Mouse (Mus musculus) lung, postnatal 0 days (tissue): ENCODE results near the gene Smyd1. TPM values are rescaled to one million over a fixed set of nuclear protein-coding genes. Genes with fewer than 3 reads are reported as not detected.

ENCODE experiments used
- ATAC-seq: fragments of 200-750 bp; cut with Nextera tagmentation; 2 replicates; pipeline ENCODE4 v1.8.0; 2017; ENCODE audit warnings: moderate library complexity
- DNase-seq: peaks from one replicate; pipeline ENCODE4 v3.0.0-alpha.2; 2016; ENCODE audit warnings: low spot score
- H3K27ac ChIP-seq: fragments of 300-500 bp; sonication (generic); 2 replicates; pipeline ENCODE4 v1.5.1; 2014; ENCODE audit warnings: antibody characterized with exemption, mild to moderate bottlenecking, low read length, mixed read lengths
- H3K27me3 ChIP-seq: fragments of 300-500 bp; sonication (generic); replicated peaks from 2 replicates; pipeline ENCODE4 v1.6.1; 2014; ENCODE audit warnings: low read length, mixed read lengths; ENCODE audit not compliant: insufficient read depth
- H3K36me3 ChIP-seq: fragments of 300-500 bp; sonication (generic); 2 replicates; pipeline ENCODE4 v1.6.1; 2014; ENCODE audit warnings: low read length, mixed read lengths; ENCODE audit not compliant: insufficient read depth
- H3K4me1 ChIP-seq: fragments of 300-500 bp; sonication (generic); 2 replicates; pipeline ENCODE4 v1.6.1; 2014; ENCODE audit warnings: antibody characterized with exemption, low read depth, low read length, mixed read lengths; ENCODE audit not compliant: insufficient read depth
- H3K4me2 ChIP-seq: fragments of 300-500 bp; sonication (generic); replicated peaks from 2 replicates; pipeline ENCODE4 v1.6.1; 2014; ENCODE audit warnings: low read depth, mild to moderate bottlenecking, low read length, moderate library complexity, mixed read lengths
- H3K4me3 ChIP-seq: fragments of 300-500 bp; sonication (generic); 2 replicates; pipeline ENCODE4 v1.5.1; 2014; ENCODE audit warnings: low read depth, low read length
- H3K9ac ChIP-seq: fragments of 300-500 bp; sonication (generic); replicated peaks from 2 replicates; pipeline ENCODE4 v1.6.1; 2014; ENCODE audit warnings: low read depth, mild to moderate bottlenecking
- H3K9me3 ChIP-seq: fragments of 300-500 bp; sonication (generic); 2 replicates; pipeline ENCODE4 v1.6.1; 2016; ENCODE audit warnings: low read length, mixed read lengths
- CTCF ChIP-seq: IDR thresholded peaks from 2 replicates; pipeline ENCODE4 v1.5.1; 2016; ENCODE audit warnings: antibody characterized with exemption, mild to moderate bottlenecking
- EP300 ChIP-seq: IDR thresholded peaks from 2 replicates; pipeline ENCODE4 v1.6.1; 2016; ENCODE audit warnings: antibody characterized with exemption, mild to moderate bottlenecking, control low read depth
- WGBS: fragments of 180-500 bp; shearing (Covaris S2); extraction: QIAGEN DNeasy Blood & Tissue Kit; methylation state at CpG from one replicate; pipeline ENCODE4 v1.1.7; 2014; 5-methylcytosine and 5-hydroxymethylcytosine counted together
- polyA plus RNA-seq: library from polyadenylated mRNA; unstranded; fragments of >200 nt; fragmentation: Nextera tagmentation; extraction: Ambion mirVana; gene quantifications from 2 replicates; pipeline ENCODE4 v1.2.1, GENCODE M21; 2015

Smyd1 gene
- polyA plus RNA-seq, 1 experiment from 2014 or later = 0.80 TPM

DNA sequence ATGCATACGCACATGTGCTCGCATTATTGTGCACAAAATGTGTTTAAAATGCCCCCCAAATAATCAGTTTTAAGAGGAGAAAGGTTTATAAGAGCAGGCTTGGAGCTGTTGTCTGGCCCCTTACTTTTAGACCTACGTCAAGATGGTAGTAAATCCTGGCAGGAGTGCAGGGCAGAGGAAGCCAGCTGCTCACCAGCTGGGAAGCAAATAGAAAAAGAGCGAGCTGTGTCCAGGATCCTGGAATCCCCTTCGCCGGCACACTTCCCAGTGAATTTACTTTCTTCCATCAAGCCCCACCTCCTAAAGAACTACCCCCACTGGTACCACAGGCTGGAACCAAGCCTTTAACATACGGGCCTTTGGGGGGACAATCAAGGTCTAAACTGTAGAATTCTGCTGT is 81.2 kb downstream of the Smyd1 start:
- H3K27me3 ChIP-seq = no peaks in the 10 kb centered on the region
- H3K27ac ChIP-seq = no peak overlapping the region
- no peak for DNase-seq
- no peak for TF ChIP-seq CTCF
- no peak for TF ChIP-seq EP300
- 60% methylated on average over 7 of the region's 7 CpGs for WGBS
- H3K36me3 ChIP-seq = no peaks in the 10 kb centered on the region
- H3K4me3 ChIP-seq = no peak overlapping the region
- no peaks in the 10 kb centered on the region for H3K4me1 ChIP-seq
- no peak for ATAC-seq
- H3K9me3 ChIP-seq = no peaks in the 10 kb centered on the region
- H3K4me2 ChIP-seq = no peak overlapping the region
- H3K9ac ChIP-seq = no peak overlapping the region

- 88% methylated on average over 26 of the region's 26 CpGs for WGBS
Observed at GRCm38 (mm10) chr6:71239069-71239750, 82.8 kb downstream of the Smyd1 start.

DNA sequence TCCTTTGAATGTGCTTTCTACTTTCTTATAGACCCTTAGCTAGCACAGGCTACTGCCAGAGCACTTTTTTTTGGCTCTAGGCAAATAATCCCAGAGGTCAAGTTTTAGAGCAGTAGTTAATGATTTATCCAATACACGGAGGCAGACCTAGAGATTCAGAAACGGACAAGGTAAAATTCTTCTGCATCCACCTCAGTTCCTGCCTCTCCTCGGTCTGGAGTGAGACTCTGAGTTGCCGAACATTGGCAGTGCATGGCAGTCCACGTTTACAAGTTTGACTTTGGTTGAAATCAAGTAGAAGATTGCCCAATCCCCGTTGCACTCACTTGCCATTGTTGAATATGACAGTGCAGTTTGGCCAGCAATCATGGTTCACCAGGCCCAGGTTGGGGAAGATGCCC is 85.0 kb downstream of the Smyd1 start:
- Histone ChIP-seq H3K9me3 (no peaks in the 10 kb centered on the region), H3K36me3 (no peaks in the 10 kb centered on the region)
- ATAC-seq = no peak

More at GRCm38 (mm10) chr6:71239069-71239750, 82.8 kb downstream of the Smyd1 start:
- no peaks in the 10 kb centered on the region for H3K27me3 ChIP-seq
- H3K27ac ChIP-seq = no peak overlapping the region
- H3K4me2 ChIP-seq = no peak overlapping the region
- H3K4me3 ChIP-seq = no peak overlapping the region
- no peaks in the 10 kb centered on the region for H3K4me1 ChIP-seq
- H3K9me3 ChIP-seq = no peaks in the 10 kb centered on the region
- TF ChIP-seq EP300 (no peak), CTCF (no peak)
- no peak for DNase-seq
- ATAC-seq = no peak
- H3K9ac ChIP-seq = no peak overlapping the region
- H3K36me3 ChIP-seq = no peaks in the 10 kb centered on the region

GRCm38 (mm10) chr6:71236506-71236905 is 85.5 kb downstream of the Smyd1 start:
- no peaks in the 10 kb centered on the region for H3K36me3 ChIP-seq
- H3K9me3 ChIP-seq = no peaks in the 10 kb centered on the region
- ATAC-seq = no peak
- H3K4me3 ChIP-seq = no peak overlapping the region
- no peak for DNase-seq
- WGBS = 62% methylated on average over 6 of the region's 6 CpGs
- H3K27ac ChIP-seq = no peak overlapping the region
- no peak overlapping the region for H3K4me2 ChIP-seq
- no peaks in the 10 kb centered on the region for H3K4me1 ChIP-seq
- no peaks in the 10 kb centered on the region for H3K27me3 ChIP-seq
- TF ChIP-seq CTCF = no peak
- no peak for TF ChIP-seq EP300
- H3K9ac ChIP-seq = no peak overlapping the region

More for the DNA sequence above, 85.0 kb downstream of the Smyd1 start:
- no peaks in the 10 kb centered on the region for H3K4me1 ChIP-seq
- no peaks in the 10 kb centered on the region for H3K27me3 ChIP-seq
- H3K4me3 ChIP-seq = no peak overlapping the region
- 54% methylated on average over 6 of the region's 6 CpGs for WGBS
- H3K27ac ChIP-seq = no peak overlapping the region
- no peak for TF ChIP-seq CTCF
- no peak for TF ChIP-seq EP300
- no peak overlapping the region for H3K4me2 ChIP-seq
- H3K9ac ChIP-seq = no peak overlapping the region
- no peak for DNase-seq

DNA sequence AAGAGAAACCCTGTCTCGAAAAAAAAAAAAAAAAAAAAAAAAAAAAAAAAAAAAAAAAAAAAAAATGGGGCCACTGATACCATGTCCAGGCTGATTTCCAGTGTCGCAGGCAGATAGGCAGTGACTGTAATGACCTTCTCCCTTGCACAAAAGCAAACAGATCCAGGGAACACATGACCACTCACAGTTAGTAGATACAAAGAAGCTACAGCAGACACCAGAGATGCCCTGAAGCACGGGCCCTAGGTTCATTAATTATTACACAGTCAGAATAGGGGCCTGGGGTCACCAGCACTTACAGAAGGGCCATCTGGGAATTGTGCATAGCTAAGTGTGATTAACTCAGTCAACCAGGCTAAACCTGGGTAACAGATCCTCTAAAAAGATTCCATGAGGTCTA is 86.1 kb downstream of the Smyd1 start:
- DNase-seq (no peak), ATAC-seq (no peak)
- WGBS = 76% methylated on average over 3 of the region's 3 CpGs
- Histone ChIP-seq H3K36me3 (no peaks in the 10 kb centered on the region), H3K4me1 (no peaks in the 10 kb centered on the region), H3K27ac (no peak overlapping the region), H3K9ac (no peak overlapping the region), H3K4me3 (no peak overlapping the region), H3K27me3 (no peaks in the 10 kb centered on the region), H3K9me3 (no peaks in the 10 kb centered on the region), H3K4me2 (no peak overlapping the region)
- TF ChIP-seq EP300 (no peak), CTCF (no peak)

GRCm38 (mm10) chr6:71235121-71235520 is 86.9 kb downstream of the Smyd1 start:
- H3K4me2 ChIP-seq = no peak overlapping the region
- H3K4me1 ChIP-seq = no peaks in the 10 kb centered on the region
- no peak overlapping the region for H3K4me3 ChIP-seq
- no peaks in the 10 kb centered on the region for H3K27me3 ChIP-seq
- H3K27ac ChIP-seq = no peak overlapping the region
- no peaks in the 10 kb centered on the region for H3K9me3 ChIP-seq
- no peak for ATAC-seq
- TF ChIP-seq CTCF = no peak
- no peak for TF ChIP-seq EP300
- no peak overlapping the region for H3K9ac ChIP-seq
- WGBS = 58% methylated on average over 13 of the region's 13 CpGs
- no peak for DNase-seq
- no peaks in the 10 kb centered on the region for H3K36me3 ChIP-seq
